Mouse (Mus musculus) midbrain, embryonic 14.5 days (tissue): Measurements from ENCODE around the gene Hdac5. TPM values are rescaled to one million over a fixed set of nuclear protein-coding genes. Genes with fewer than 3 reads are reported as not detected.

Source experiments
- ATAC-seq: fragments of 200-750 bp; cut with Nextera tagmentation; 2 replicates; pipeline ENCODE4 v1.8.0; 2017; ENCODE audit warnings: moderate number of reproducible peaks, moderate library complexity; ENCODE audit not compliant: low FRiP score, low TSS enrichment
- DNase-seq: peaks from one replicate; pipeline ENCODE4 v3.0.0-alpha.2; 2015
- H3K27ac ChIP-seq: fragments of 300-500 bp; sonication (generic); replicated peaks from 2 replicates; pipeline ENCODE4 v1.5.1; 2014; ENCODE audit warnings: mild to moderate bottlenecking, low read depth, low read length, moderate library complexity
- H3K27me3 ChIP-seq: fragments of 300-500 bp; sonication (generic); 2 replicates; pipeline ENCODE4 v1.6.1; 2014; ENCODE audit warnings: low read length, control low read depth, mixed read lengths; ENCODE audit not compliant: control insufficient read depth, insufficient read depth
- H3K36me3 ChIP-seq: fragments of 300-500 bp; sonication (generic); 2 replicates; pipeline ENCODE4 v1.6.1; 2014; ENCODE audit warnings: low read length, control low read depth; ENCODE audit not compliant: control insufficient read depth, insufficient read depth
- H3K4me1 ChIP-seq: fragments of 300-500 bp; sonication (generic); 2 replicates; pipeline ENCODE4 v1.6.1; 2014; ENCODE audit warnings: mild to moderate bottlenecking, antibody characterized with exemption, low read length, control low read depth; ENCODE audit not compliant: control insufficient read depth, insufficient read depth
- H3K4me2 ChIP-seq: fragments of 300-500 bp; sonication (generic); 2 replicates; pipeline ENCODE4 v1.6.1; 2014; ENCODE audit warnings: mild to moderate bottlenecking, low read length, moderate library complexity
- H3K4me3 ChIP-seq: fragments of 300-500 bp; sonication (generic); replicated peaks from 2 replicates; pipeline ENCODE4 v1.5.1; 2014; ENCODE audit warnings: low read depth, low read length
- H3K9ac ChIP-seq: fragments of 300-500 bp; sonication (generic); replicated peaks from 2 replicates; pipeline ENCODE4 v1.6.1; 2014; ENCODE audit warnings: mild to moderate bottlenecking, low read length, moderate library complexity
- H3K9me3 ChIP-seq: fragments of 300-500 bp; sonication (generic); 2 replicates; pipeline ENCODE4 v1.6.1; 2016; ENCODE audit warnings: low read length, control low read depth, mixed read lengths; ENCODE audit not compliant: control insufficient read depth
- WGBS: fragments of 180-500 bp; shearing (Covaris S2); extraction: QIAGEN DNeasy Blood & Tissue Kit; methylation state at CpG from one replicate; pipeline ENCODE4 v1.1.7; 2014; 5-methylcytosine and 5-hydroxymethylcytosine counted together
- polyA plus RNA-seq: library from polyadenylated mRNA; unstranded; fragments of >200 nt; fragmentation: Nextera tagmentation; extraction: Ambion mirVana; gene quantifications from 2 replicates; pipeline ENCODE4 v1.2.1, GENCODE M21; 2014

Gene Hdac5
- polyA plus RNA-seq, 1 experiment from 2014 or later: 56.6 TPM

- H3K4me2 ChIP-seq: peak overlapping the region; percentile 69
- peaks cover 12% of the 10 kb centered on the region; the same call in 1 of the 2 replicates for H3K36me3 ChIP-seq
- DNase-seq (no peak), ATAC-seq (no peak; the same call in none of the 2 replicates)
- H3K9me3 ChIP-seq: no peaks in the 10 kb centered on the region
- peaks cover 46% of the 10 kb centered on the region for H3K4me1 ChIP-seq
- peak overlapping the region; percentile 92 for H3K9ac ChIP-seq
- peak overlapping the region; percentile 87 for H3K4me3 ChIP-seq
- 4% methylated on average over 9 of the region's 9 CpGs for WGBS
- no peaks in the 10 kb centered on the region for H3K27me3 ChIP-seq
- peak overlapping the region; percentile 97 for H3K27ac ChIP-seq
These were observed 1.8 kb downstream of the Hdac5 start for GRCm38 (mm10) chr11:102228191-102228545.

DNA sequence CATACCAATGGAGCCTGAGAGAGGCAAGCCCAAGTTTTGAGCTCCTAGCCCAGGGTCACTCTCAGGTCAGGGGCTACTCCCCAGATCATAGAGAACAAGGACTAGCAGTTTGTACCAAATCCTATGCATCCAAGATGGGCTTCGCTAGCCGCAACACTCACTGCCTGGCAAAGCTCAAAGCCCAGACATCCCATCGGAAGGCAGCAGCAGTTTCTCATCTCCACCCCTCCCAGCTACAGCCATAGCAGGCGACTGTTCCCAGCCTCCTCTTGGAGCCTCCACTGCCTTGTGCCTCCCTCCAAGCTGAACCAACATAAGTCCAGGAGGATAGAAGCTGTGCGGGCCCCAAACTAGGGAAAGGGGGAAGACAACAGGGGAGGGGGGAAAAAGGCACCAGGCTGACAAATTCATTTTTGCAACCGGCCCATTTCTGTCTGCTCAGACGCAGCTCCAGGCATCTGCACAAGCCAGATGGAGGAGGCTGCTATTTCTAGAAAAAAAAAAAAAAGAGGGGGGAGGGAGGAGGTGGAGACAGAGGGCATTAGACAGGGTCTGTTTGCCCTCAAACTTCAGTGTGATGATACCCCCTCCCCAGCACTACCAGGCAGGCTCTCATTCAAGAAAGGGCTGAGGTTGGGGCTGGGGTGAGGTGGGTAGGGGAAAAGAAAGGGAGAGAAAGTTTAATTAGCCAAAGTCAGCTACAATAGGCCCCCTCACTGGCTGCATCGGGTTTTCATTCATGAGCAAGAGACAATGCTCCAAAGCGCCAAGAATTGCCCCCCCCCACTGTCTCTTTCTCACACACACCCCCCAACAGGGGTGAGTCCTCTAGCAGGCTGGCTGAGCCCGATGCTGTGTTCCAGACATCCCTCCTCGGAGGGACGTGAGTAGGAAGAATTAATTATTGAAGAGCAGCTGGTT lies 2.4 kb downstream of the Hdac5 start:
- H3K4me3 ChIP-seq: peak overlapping the region; percentile 87
- H3K9ac ChIP-seq: peak overlapping the region; percentile 92
- H3K27me3 ChIP-seq: no peaks in the 10 kb centered on the region
- WGBS: 3% methylated on average over 12 of the region's 12 CpGs
- H3K27ac ChIP-seq: peak overlapping the region; percentile 97
- H3K36me3 ChIP-seq: peaks cover 19% of the 10 kb centered on the region
- peaks cover 46% of the 10 kb centered on the region for H3K4me1 ChIP-seq
- ATAC-seq: peak; percentile 46
- H3K4me2 ChIP-seq: peak overlapping the region; percentile 69
- no peaks in the 10 kb centered on the region for H3K9me3 ChIP-seq
- DNase-seq: peak; percentile 79

- DNase-seq (no peak), ATAC-seq (no peak)
- WGBS: 55% methylated on average over 12 of the region's 12 CpGs
- Histone ChIP-seq H3K27me3 (no peaks in the 10 kb centered on the region), H3K4me3 (no peak overlapping the region), H3K4me2 (peak overlapping the region; percentile 69), H3K9ac (peak overlapping the region; percentile 92; the same call in 1 of the 2 replicates), H3K36me3 (peaks cover 26% of the 10 kb centered on the region), H3K9me3 (no peaks in the 10 kb centered on the region), H3K27ac (no peak overlapping the region; the same call in 1 of the 2 replicates), H3K4me1 (peaks cover 46% of the 10 kb centered on the region)
These were observed 3.6 kb downstream of the Hdac5 start for GRCm38 (mm10) chr11:102226067-102226978.

DNA sequence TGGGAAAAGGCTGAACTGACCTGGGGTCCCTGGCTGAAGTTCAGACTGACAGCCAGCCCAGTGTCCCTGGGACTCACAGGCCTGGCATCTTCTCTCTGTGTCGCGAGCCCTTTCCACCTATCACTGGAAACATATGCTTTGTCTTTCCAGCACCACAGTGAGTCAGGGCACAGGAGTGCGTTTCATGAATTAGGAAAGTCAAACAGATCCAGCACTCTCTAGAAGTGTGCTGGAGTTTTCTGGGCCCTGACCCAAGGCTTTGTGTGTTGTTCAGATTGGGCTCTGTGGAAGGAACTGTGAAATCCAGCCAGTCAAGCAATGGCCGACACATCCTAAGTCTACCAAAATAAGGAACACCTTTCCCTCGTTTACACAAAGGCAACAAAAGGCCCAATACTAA lies 4.7 kb downstream of the Hdac5 start:
- Histone ChIP-seq H3K9me3 (no peaks in the 10 kb centered on the region), H3K27ac (no peak overlapping the region), H3K9ac (peak overlapping the region; percentile 27; the same call in 1 of the 2 replicates), H3K36me3 (peaks cover 26% of the 10 kb centered on the region), H3K27me3 (no peaks in the 10 kb centered on the region), H3K4me1 (peaks cover 46% of the 10 kb centered on the region), H3K4me2 (peak overlapping the region; percentile 40), H3K4me3 (no peak overlapping the region)
- 69% methylated on average over 5 of the region's 5 CpGs for WGBS
- no peak for DNase-seq
- ATAC-seq: no peak

DNA sequence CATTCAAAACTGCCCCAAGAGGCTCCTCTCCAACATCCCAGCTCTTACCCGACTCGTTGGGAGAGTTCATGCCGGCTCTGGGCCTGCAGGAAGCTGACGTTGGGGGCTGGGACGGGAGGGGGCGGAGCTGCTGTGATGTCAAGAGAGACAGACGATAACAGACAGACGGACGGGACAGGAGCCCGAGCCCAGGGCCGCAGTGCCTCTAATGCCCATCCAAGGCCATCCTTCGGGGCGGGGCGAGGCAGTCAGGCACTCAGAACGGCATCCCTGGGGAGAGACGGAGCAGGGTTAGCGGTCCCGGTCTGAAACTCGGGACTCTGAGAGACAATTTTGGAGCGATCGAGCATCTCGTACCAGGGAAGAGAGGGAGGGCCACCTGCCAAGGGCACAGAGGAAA lies 5.3 kb downstream of the Hdac5 start:
- no peak overlapping the region for H3K27ac ChIP-seq
- ATAC-seq (no peak), DNase-seq (no peak)
- H3K4me2 ChIP-seq: peak overlapping the region; percentile 40
- H3K36me3 ChIP-seq: peaks cover 26% of the 10 kb centered on the region
- H3K9ac ChIP-seq: peak overlapping the region; percentile 27; the same call in 1 of the 2 replicates
- WGBS: 6% methylated on average over 22 of the region's 22 CpGs
- no peak overlapping the region; the same call in 1 of the 2 replicates for H3K4me3 ChIP-seq
- H3K4me1 ChIP-seq: peaks cover 49% of the 10 kb centered on the region
- no peaks in the 10 kb centered on the region for H3K27me3 ChIP-seq
- no peaks in the 10 kb centered on the region for H3K9me3 ChIP-seq

- Histone ChIP-seq H3K4me1 (peaks cover 58% of the 10 kb centered on the region), H3K9me3 (no peaks in the 10 kb centered on the region), H3K36me3 (peaks cover 30% of the 10 kb centered on the region), H3K4me2 (no peak overlapping the region), H3K4me3 (no peak overlapping the region), H3K9ac (no peak overlapping the region; the same call in 1 of the 2 replicates), H3K27ac (no peak overlapping the region), H3K27me3 (no peaks in the 10 kb centered on the region)
- ATAC-seq: no peak
- WGBS: 50% methylated on average over 6 of the region's 6 CpGs
- peak; percentile 78 for DNase-seq
These were observed 6.8 kb downstream of the Hdac5 start for GRCm38 (mm10) chr11:102223166-102223565.

- Histone ChIP-seq H3K4me2 (no peak overlapping the region), H3K27ac (no peak overlapping the region), H3K36me3 (peaks cover 40% of the 10 kb centered on the region), H3K4me1 (peaks cover 58% of the 10 kb centered on the region), H3K27me3 (no peaks in the 10 kb centered on the region), H3K9ac (no peak overlapping the region), H3K9me3 (no peaks in the 10 kb centered on the region), H3K4me3 (no peak overlapping the region)
- no peak for ATAC-seq
- no peak for DNase-seq
- 77% methylated on average over 8 of the region's 8 CpGs for WGBS
These were observed 8.0 kb downstream of the Hdac5 start for GRCm38 (mm10) chr11:102221954-102222351.

DNA sequence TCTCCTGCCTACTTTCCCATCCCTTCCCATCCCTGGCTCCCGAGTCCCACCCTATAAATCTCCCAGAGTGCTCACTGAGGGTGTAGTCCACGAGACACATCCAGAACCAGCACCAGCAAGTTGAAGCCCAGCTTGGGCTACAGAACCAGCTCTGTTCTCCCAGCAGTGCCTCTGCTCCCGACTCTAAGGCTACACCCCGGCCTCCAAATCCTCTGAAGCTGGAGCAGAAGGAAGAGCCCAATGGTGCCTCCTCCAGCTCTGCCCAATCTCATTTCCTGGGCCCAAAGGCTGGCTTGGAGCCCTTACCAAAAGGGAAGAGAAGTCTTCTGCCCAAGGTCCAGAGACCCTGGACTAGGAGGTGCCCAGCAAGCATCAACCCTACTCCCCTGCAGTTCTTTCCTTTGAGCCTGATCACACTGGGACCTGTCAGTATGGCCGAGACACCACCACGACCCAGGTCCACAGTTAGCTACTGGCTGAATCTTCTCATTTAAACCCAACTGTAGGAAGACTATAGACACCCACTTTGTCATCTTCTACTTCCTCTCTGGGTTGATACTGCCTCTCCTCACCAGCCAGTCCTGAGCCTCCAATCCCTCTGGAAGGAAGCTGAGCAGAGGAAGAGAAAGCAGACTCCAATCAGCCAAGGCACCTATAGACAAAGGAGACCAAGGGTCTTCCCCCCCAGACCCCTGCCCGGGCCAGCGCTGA lies 8.6 kb downstream of the Hdac5 start:
- H3K4me3 ChIP-seq: no peak overlapping the region
- H3K36me3 ChIP-seq: peaks cover 42% of the 10 kb centered on the region
- peaks cover 57% of the 10 kb centered on the region for H3K4me1 ChIP-seq
- DNase-seq (no peak), ATAC-seq (no peak)
- H3K27me3 ChIP-seq: no peaks in the 10 kb centered on the region
- H3K9ac ChIP-seq: no peak overlapping the region
- H3K4me2 ChIP-seq: no peak overlapping the region
- H3K9me3 ChIP-seq: no peaks in the 10 kb centered on the region
- WGBS: 88% methylated on average over 8 of the region's 8 CpGs
- no peak overlapping the region for H3K27ac ChIP-seq
